Mouse (Mus musculus) liver, postnatal 0 days (tissue): ENCODE results near the gene Spaca6.

Experiments
- CTCF ChIP-seq: sonication (generic); IDR thresholded peaks from 2 replicates; pipeline ENCODE4 v1.5.1; 2016; ENCODE audit warnings: antibody characterized with exemption, low read depth
- EP300 ChIP-seq: IDR thresholded peaks from 2 replicates; pipeline ENCODE4 v1.6.1; 2016; ENCODE audit warnings: antibody characterized with exemption, low read depth, mild to moderate bottlenecking

DNA sequence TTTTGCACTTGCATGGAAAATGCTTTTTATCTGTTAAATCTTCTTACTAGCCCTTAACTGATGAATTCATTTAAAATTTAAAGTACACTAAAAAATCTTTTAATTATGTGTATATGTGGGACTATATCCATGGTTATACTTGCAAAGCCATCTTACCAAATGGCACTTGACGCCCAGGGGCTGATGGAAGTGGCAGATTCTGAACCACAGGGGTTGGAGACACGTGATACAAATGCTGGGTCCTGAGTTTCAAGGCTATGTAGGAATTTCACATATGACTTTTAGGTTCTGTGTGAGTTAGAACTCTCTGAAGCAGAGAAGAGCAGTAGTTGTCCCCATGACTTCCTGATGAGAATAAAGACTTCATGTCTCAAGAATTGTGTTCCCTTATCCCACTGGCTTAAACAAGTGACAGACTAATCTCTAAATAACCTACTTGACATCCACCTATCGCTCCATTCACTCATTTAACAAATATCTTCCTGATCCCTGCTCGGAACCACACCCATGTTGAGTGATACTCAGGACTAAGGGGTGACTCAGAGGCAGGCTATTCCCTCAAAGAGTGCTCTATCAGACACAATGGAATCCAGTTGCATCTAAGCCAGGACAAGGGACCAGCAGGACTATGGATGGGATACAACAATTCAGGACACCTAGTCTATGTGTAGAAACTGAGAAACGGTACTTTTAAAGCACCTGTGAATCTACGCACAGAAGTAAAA is 3.2 kb upstream of the Spaca6 start:
- no peak for TF ChIP-seq CTCF
- TF ChIP-seq EP300: no peak
